Mouse (Mus musculus) liver, embryonic 14.5 days (tissue): ENCODE measurements around the gene Zfp689. TPM values are rescaled to one million over a fixed set of nuclear protein-coding genes. Genes with fewer than 3 reads are reported as not detected.
A peak's percentile ranks its signal among the peaks of the same experiment; 100 is the strongest.

Experiments
- ATAC-seq: fragments of 200-750 bp; cut with Nextera tagmentation; 2 replicates; pipeline ENCODE4 v1.8.0; 2017; ENCODE audit warnings: moderate number of reproducible peaks, mild to moderate bottlenecking, moderate library complexity; ENCODE audit not compliant: insufficient read depth
- DNase-seq, 3 experiments: peaks; one replicate each; pipeline ENCODE4 v3.0.0-alpha.2; 2012 to 2013; ENCODE audit warnings: low read depth in 3 of 3, low spot score in 3 of 3
- H3K27ac ChIP-seq: fragments of 300-500 bp; sonication (generic); 2 replicates; pipeline ENCODE4 v1.5.1; 2014; ENCODE audit warnings: moderate library complexity, mild to moderate bottlenecking, control low read depth, inconsistent platforms
- H3K27me3 ChIP-seq: fragments of 300-500 bp; sonication (generic); 2 replicates; pipeline ENCODE4 v1.6.1; 2014; ENCODE audit warnings: mild to moderate bottlenecking, low read length, moderate library complexity; ENCODE audit not compliant: control insufficient read depth, insufficient read depth
- H3K36me3 ChIP-seq: fragments of 300-500 bp; sonication (generic); replicated peaks from 2 replicates; pipeline ENCODE4 v1.6.1; 2014; ENCODE audit warnings: low read depth; ENCODE audit not compliant: control insufficient read depth, insufficient read depth
- H3K4me1 ChIP-seq, 2 experiments: fragments of 200-500 bp in 1 of 2; fragments of 300-500 bp in 1 of 2; sonication (generic) in 1 of 2; replicated peaks; 2 replicates each; pipeline ENCODE4 v1.6.1; 2012 to 2014; ENCODE audit warnings: antibody characterized with exemption in 1 of 2, inconsistent platforms in 1 of 2, low read length in 1 of 2; ENCODE audit not compliant: control insufficient read depth in 2 of 2, insufficient read depth in 2 of 2
- H3K4me2 ChIP-seq: fragments of 300-500 bp; sonication (generic); 2 replicates; pipeline ENCODE4 v1.6.1; 2014; ENCODE audit warnings: low read depth, mild to moderate bottlenecking, control low read depth, moderate library complexity
- H3K4me3 ChIP-seq, 2 experiments: fragments of 200-500 bp in 1 of 2; fragments of 300-500 bp in 1 of 2; sonication (generic) in 1 of 2; 2 replicates each; pipeline ENCODE4 v1.5.1; 2012 to 2014; ENCODE audit warnings: low read depth in 2 of 2, low read length in 2 of 2, mild to moderate bottlenecking in 2 of 2, control low read depth in 1 of 2, inconsistent platforms in 1 of 2, moderate library complexity in 1 of 2; ENCODE audit not compliant: insufficient read depth in 1 of 2
- H3K9ac ChIP-seq: fragments of 300-500 bp; sonication (generic); replicated peaks from 2 replicates; pipeline ENCODE4 v1.6.1; 2014; ENCODE audit warnings: mild to moderate bottlenecking, control low read depth, moderate library complexity
- H3K9me3 ChIP-seq: fragments of 300-500 bp; sonication (generic); 2 replicates; pipeline ENCODE4 v1.6.1; 2016; ENCODE audit warnings: low read length, mixed read lengths; ENCODE audit not compliant: control insufficient read depth
- CTCF ChIP-seq: IDR thresholded peaks from 2 replicates; pipeline ENCODE4 v1.5.1; 2016; ENCODE audit warnings: antibody characterized with exemption, low read depth, control low read depth
- EP300 ChIP-seq: IDR thresholded peaks from 2 replicates; pipeline ENCODE4 v1.6.1; 2016; ENCODE audit warnings: antibody characterized with exemption, low read depth
- WGBS: fragments of 180-500 bp; shearing (Covaris S2); extraction: QIAGEN DNeasy Blood & Tissue Kit; methylation state at CpG from one replicate; pipeline ENCODE4 v1.1.7; 2014; ENCODE audit not compliant: insufficient replicate concordance; 5-methylcytosine and 5-hydroxymethylcytosine counted together
- microRNA-seq: library from miRNA; unstranded; fragments of <30 nt; microRNA quantifications from one replicate; pipeline ENCODE4, GENCODE M21; 2016
- polyA plus RNA-seq, 2 experiments: library from polyadenylated mRNA; depleted of rRNA in 1 of 2; stranded (reverse) in 1 of 2; unstranded in 1 of 2; fragments of >200 nt; fragmentation: Nextera tagmentation in 1 of 2; extraction: Ambion mirVana in 1 of 2; gene quantifications; 2 replicates each; pipeline versions ENCODE4 v1.2.1 to v1.2.3; 2012 to 2014

Zfp689 gene
- polyA plus RNA-seq, 2 experiments = 1.3 to 1.8 TPM

DNA sequence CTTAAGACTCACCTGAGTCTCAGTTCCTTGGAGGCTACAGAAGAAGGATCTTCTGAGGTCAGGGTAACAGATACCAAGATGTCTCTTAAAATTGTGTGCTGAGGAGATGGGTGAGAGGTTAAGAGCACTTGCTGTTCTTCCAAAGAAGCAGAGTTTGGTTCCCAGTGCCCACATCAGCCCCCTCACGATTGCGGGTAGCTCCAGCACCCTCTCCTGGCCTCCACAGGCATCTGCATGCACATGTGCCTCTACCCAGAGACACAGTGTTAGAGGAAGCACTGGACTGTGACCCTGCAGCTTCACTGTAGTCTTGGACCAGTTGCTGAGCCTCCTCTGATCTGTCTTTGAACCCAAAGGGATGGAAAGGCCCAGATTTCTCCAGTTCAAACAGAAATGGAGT lies 46.0 kb downstream of the Zfp689 start:
- ATAC-seq = no peak
- Histone ChIP-seq H3K4me2 (no peak overlapping the region), H3K36me3 (no peaks in the 10 kb centered on the region), H3K27me3 (no peaks in the 10 kb centered on the region), H3K4me3 (no peak overlapping the region), H3K9ac (no peak overlapping the region), H3K9me3 (no peaks in the 10 kb centered on the region), H3K27ac (no peak overlapping the region), H3K4me1 (peaks cover 3% of the 10 kb centered on the region in 2 experiments; a peak in 2 of 4 replicates)
- WGBS = 14% methylated on average over 2 of the region's 2 CpGs
- DNase-seq = no peak
- TF ChIP-seq EP300 (no peak), CTCF (peak; percentile 64)

DNA sequence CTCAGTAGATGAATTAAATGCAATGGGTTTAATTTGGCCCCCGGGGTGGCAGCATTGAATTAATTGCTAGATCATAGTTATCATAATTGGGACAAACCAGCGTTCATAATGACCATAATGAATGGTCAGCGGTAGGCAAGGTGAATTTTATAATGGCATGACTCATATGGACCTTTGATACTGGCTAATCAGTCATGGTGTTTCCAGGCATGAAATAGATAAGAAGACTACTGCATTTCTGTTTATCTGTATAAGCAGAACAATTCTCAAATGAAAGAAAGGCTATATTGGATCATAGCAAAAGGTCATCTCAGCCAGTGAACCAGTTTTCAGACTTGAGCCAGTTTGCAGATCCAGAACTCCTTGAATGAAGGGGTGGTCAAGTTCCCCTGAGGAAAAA lies 48.6 kb downstream of the Zfp689 start:
- Histone ChIP-seq H3K4me2 (no peak overlapping the region), H3K4me1 (peaks cover 3% of the 10 kb centered on the region in 2 experiments; a peak in 2 of 4 replicates), H3K27me3 (no peaks in the 10 kb centered on the region), H3K9ac (no peak overlapping the region), H3K36me3 (no peaks in the 10 kb centered on the region), H3K9me3 (no peaks in the 10 kb centered on the region), H3K27ac (no peak overlapping the region), H3K4me3 (no peak overlapping the region)
- no peak for ATAC-seq
- WGBS = 40% methylated on average over 3 of the region's 3 CpGs
- DNase-seq = no peak
- 0 out of 2 replicates have a peak, but pooled peaks have one; percentile 23 for TF ChIP-seq EP300
- TF ChIP-seq CTCF = no peak

DNA sequence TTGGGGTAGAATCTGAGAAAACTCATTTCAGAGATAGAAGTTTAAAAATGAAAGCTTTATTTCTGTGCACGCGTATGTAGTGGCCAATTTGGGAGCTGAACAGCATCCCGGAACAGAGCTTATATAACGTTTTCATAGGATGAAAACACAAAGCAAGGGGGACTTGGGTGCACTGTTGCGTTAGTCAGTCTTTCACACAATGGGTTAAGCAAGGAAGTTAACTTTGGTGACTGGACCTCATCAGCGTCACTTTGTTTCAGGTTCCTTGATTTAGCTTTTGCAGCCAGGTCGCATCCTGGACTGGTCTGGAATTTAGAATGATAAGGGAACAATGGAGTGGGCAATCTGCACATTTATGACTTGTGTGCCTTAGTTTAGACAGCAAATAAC lies 55.0 kb downstream of the Zfp689 start:
- H3K36me3 ChIP-seq = no peaks in the 10 kb centered on the region
- peak overlapping the region; percentile 90 for H3K4me2 ChIP-seq
- peak overlapping the region; percentile 46 for H3K9ac ChIP-seq
- no peaks in the 10 kb centered on the region for H3K9me3 ChIP-seq
- H3K4me1 ChIP-seq = peaks cover 5 to 12% of the 10 kb centered on the region in 2 experiments
- ATAC-seq = no peak
- H3K4me3 ChIP-seq = peak overlapping the region; percentile 71 to 77
- 13% methylated on average over 7 of the region's 7 CpGs for WGBS
- H3K27me3 ChIP-seq = no peaks in the 10 kb centered on the region
- no peak for DNase-seq
- TF ChIP-seq CTCF = no peak
- no peak for TF ChIP-seq EP300
- no peak overlapping the region for H3K27ac ChIP-seq

DNA sequence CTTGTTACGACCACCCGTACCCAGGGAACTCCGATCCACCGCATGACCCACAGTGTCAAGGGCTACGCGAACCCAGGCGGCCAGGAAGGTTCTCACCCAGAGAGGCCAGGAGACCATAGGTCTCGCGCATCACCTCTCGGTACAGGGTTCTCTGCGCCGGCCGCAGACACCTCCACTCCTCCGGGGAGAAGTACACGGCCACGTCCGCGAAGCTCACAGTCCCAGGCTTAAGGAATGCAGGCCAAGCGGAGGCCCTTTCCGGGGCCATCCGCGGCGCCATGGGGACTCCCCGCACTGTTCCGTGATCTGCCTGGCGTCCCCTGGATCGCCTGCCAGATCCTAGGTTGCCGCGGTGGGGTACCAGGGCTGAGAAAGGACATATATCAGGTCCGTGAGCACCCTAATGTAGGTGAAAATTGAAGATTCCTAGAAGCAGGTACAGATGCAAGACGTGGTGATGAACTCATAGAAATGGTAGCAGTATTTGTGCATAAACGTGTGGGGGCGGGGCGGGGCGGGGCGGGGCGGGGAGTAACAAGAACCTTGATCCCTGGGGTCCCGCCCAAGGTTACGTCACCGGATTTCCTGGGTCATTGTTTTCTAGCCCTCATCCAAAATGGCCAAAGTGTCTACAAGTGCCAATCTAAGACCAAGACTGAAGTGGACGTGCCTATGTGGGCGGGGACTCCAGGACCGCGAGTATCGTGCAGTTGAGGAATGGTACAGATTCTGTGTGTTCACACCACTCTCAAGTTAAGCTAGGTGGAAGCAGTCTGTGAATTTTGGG lies 55.6 kb downstream of the Zfp689 start, which contains the start of gene E430018J23Rik:
Gene E430018J23Rik, minus strand, starts transcription at position 473 of the 787 bp plus-strand sequence.
- peak; percentile 91 for ATAC-seq
- no peak for TF ChIP-seq CTCF
- no peak for TF ChIP-seq EP300

DNA sequence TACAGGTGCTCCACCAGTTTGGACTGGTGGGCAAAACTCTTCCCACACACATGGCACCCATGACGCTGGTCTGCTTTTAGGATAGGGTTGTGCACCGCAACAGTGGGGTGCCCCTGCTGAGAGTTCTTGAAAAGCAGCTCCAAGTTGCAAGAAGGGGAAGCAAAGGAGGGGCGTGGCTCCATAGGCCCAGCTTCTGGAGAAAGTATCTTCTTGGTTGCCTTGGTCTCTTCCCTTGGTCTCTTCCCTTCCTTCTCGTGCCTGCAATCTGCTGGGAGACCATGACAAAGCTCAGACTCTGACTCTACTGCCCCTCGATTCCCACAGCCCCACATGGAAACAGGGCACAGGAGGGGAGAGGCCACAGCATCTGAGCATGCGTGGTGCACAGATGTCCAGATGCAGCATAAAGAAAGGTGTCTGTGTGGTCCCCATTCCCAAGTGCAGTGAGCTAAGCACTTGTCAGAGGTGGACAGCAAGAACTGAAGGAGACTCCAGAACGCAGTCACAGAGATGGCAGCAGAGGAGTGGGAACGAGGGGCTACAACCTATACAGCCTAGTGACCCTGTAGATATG lies 56.6 kb downstream of the Zfp689 start:
- Histone ChIP-seq H3K4me2 (peak overlapping the region; percentile 90), H3K9me3 (no peaks in the 10 kb centered on the region), H3K36me3 (no peaks in the 10 kb centered on the region), H3K27ac (no peak overlapping the region), H3K27me3 (no peaks in the 10 kb centered on the region), H3K4me1 (peaks cover 5 to 12% of the 10 kb centered on the region in 2 experiments), H3K4me3 (peak overlapping the region; percentile 65 to 77; a peak in 2 of 4 replicates), H3K9ac (no peak overlapping the region)
- WGBS = 65% methylated on average over 8 of the region's 8 CpGs
- no peak for TF ChIP-seq CTCF
- no peak for TF ChIP-seq EP300
- no peak for DNase-seq
- no peak for ATAC-seq

More for the DNA sequence above, 55.6 kb downstream of the Zfp689 start, which contains the start of gene E430018J23Rik:
- Histone ChIP-seq H3K27ac (peak within 1 kb of the TSS; percentile 59), H3K9ac (peak within 1 kb of the TSS; percentile 82), H3K4me2 (peak within 1 kb of the TSS; percentile 90), H3K4me3 (peak within 1 kb of the TSS; percentile 71 to 77), H3K9me3 (no peaks in the 10 kb centered on the region), H3K27me3 (no peaks in the 10 kb centered on the region), H3K36me3 (no peaks in the 10 kb centered on the region), H3K4me1 (peaks cover 5 to 12% of the 10 kb centered on the region in 2 experiments)
- under 1% methylated on average over 43 of the region's 45 CpGs for WGBS
- peak; percentile 94 to 96 (median 95) for DNase-seq

Small RNA genes lying within 50 kb of the gene (microRNA-seq; reads per million reads assigned to microRNA genes)
- gene Gm47278 (not detected), gene Mir7060 (not detected)

Other genes with a start within 250 kb of the Zfp689 start
- gene Tbc1d10b, start 240.7 kb downstream of the Zfp689 start, polyA plus RNA-seq (2012; rRNA removed) = 12.8 and 15.5 TPM in 2 replicates
- gene Tbc1d10b, start 240.7 kb downstream of the Zfp689 start, polyA plus RNA-seq (2014; fragmentation: Nextera tagmentation; extraction: Ambion mirVana) = 10.9 and 13.2 TPM in 2 replicates
- gene Mylpf, start 240.3 kb downstream of the Zfp689 start, polyA plus RNA-seq (2012; rRNA removed) = 10.6 and 15.6 TPM in 2 replicates
- 31.0 and 31.1 TPM in 2 replicates for gene Mylpf, start 240.3 kb downstream of the Zfp689 start, polyA plus RNA-seq (2014; fragmentation: Nextera tagmentation; extraction: Ambion mirVana)
- gene Zfp553, start 216.1 kb downstream of the Zfp689 start, polyA plus RNA-seq (2012; rRNA removed) = 3.3 and 3.4 TPM in 2 replicates
- gene Zfp553, start 216.1 kb downstream of the Zfp689 start, polyA plus RNA-seq (2014; fragmentation: Nextera tagmentation; extraction: Ambion mirVana) = 2.4 and 2.8 TPM in 2 replicates
- gene Sept1, start 216.0 kb downstream of the Zfp689 start, polyA plus RNA-seq (2012; rRNA removed) = 10.3 and 16.1 TPM in 2 replicates
- gene Sept1, start 216.0 kb downstream of the Zfp689 start, polyA plus RNA-seq (2014; fragmentation: Nextera tagmentation; extraction: Ambion mirVana) = 7.0 TPM in 2 replicates
- gene Zfp771, start 204.9 kb downstream of the Zfp689 start, polyA plus RNA-seq (2012; rRNA removed) = 19.6 and 21.6 TPM in 2 replicates
- gene Zfp771, start 204.9 kb downstream of the Zfp689 start, polyA plus RNA-seq (2014; fragmentation: Nextera tagmentation; extraction: Ambion mirVana) = 11.0 TPM in 2 replicates
- gene Dctpp1, start 188.4 kb downstream of the Zfp689 start, polyA plus RNA-seq (2012; rRNA removed) = 62.2 and 82.9 TPM in 2 replicates
- gene Dctpp1, start 188.4 kb downstream of the Zfp689 start, polyA plus RNA-seq (2014; fragmentation: Nextera tagmentation; extraction: Ambion mirVana) = 104 and 117 TPM in 2 replicates
- 35.0 and 44.9 TPM in 2 replicates for gene Sephs2, start 175.1 kb downstream of the Zfp689 start, polyA plus RNA-seq (2012; rRNA removed)
- gene Sephs2, start 175.1 kb downstream of the Zfp689 start, polyA plus RNA-seq (2014; fragmentation: Nextera tagmentation; extraction: Ambion mirVana) = 143 and 155 TPM in 2 replicates
- 6.4 and 6.7 TPM in 2 replicates for gene Itgal, start 152.9 kb downstream of the Zfp689 start, polyA plus RNA-seq (2012; rRNA removed)
- gene Itgal, start 152.9 kb downstream of the Zfp689 start, polyA plus RNA-seq (2014; fragmentation: Nextera tagmentation; extraction: Ambion mirVana) = 4.0 and 4.8 TPM in 2 replicates
- gene Zfp768, start 103.6 kb downstream of the Zfp689 start, polyA plus RNA-seq (2012; rRNA removed) = 4.4 and 5.0 TPM in 2 replicates
- gene Zfp768, start 103.6 kb downstream of the Zfp689 start, polyA plus RNA-seq (2014; fragmentation: Nextera tagmentation; extraction: Ambion mirVana) = 0.52 and 0.75 TPM in 2 replicates
- 1.2 and 1.9 TPM in 2 replicates for gene Zfp747, start 73.1 kb downstream of the Zfp689 start, polyA plus RNA-seq (2012; rRNA removed)
- gene Zfp747, start 73.1 kb downstream of the Zfp689 start, polyA plus RNA-seq (2014; fragmentation: Nextera tagmentation; extraction: Ambion mirVana) = 1.2 and 1.8 TPM in 2 replicates
- 0.69 and 0.71 TPM in 2 replicates for gene 9130019O22Rik, start 62.0 kb downstream of the Zfp689 start, polyA plus RNA-seq (2012; rRNA removed)
- 1.0 and 1.2 TPM in 2 replicates for gene 9130019O22Rik, start 62.0 kb downstream of the Zfp689 start, polyA plus RNA-seq (2014; fragmentation: Nextera tagmentation; extraction: Ambion mirVana)
- 1.2 and 1.3 TPM in 2 replicates for gene E430018J23Rik, start 55.5 kb downstream of the Zfp689 start, polyA plus RNA-seq (2012; rRNA removed)
- gene E430018J23Rik, start 55.5 kb downstream of the Zfp689 start, polyA plus RNA-seq (2014; fragmentation: Nextera tagmentation; extraction: Ambion mirVana) = 1.0 and 1.3 TPM in 2 replicates
- 0.94 and 1.3 TPM in 2 replicates for gene Zfp764, start 42.3 kb downstream of the Zfp689 start, polyA plus RNA-seq (2012; rRNA removed)
- gene Zfp764, start 42.3 kb downstream of the Zfp689 start, polyA plus RNA-seq (2014; fragmentation: Nextera tagmentation; extraction: Ambion mirVana) = 1.1 and 1.5 TPM in 2 replicates
- gene Zfp688, start 27.1 kb downstream of the Zfp689 start, polyA plus RNA-seq (2012; rRNA removed) = 5.6 and 6.5 TPM in 2 replicates
- gene Zfp688, start 27.1 kb downstream of the Zfp689 start, polyA plus RNA-seq (2014; fragmentation: Nextera tagmentation; extraction: Ambion mirVana) = 8.8 and 8.9 TPM in 2 replicates
- 21.2 and 22.9 TPM in 2 replicates for gene Prr14, start 10.5 kb upstream of the Zfp689 start, polyA plus RNA-seq (2012; rRNA removed)
- gene Prr14, start 10.5 kb upstream of the Zfp689 start, polyA plus RNA-seq (2014; fragmentation: Nextera tagmentation; extraction: Ambion mirVana) = 20.3 and 23.2 TPM in 2 replicates
- gene Fbrs, start 30.0 kb upstream of the Zfp689 start, polyA plus RNA-seq (2012; rRNA removed) = 7.3 and 9.8 TPM in 2 replicates
- gene Fbrs, start 30.0 kb upstream of the Zfp689 start, polyA plus RNA-seq (2014; fragmentation: Nextera tagmentation; extraction: Ambion mirVana) = 4.2 and 4.7 TPM in 2 replicates
- gene Srcap, start 62.8 kb upstream of the Zfp689 start, polyA plus RNA-seq (2012; rRNA removed) = 3.7 TPM in 2 replicates
- gene Srcap, start 62.8 kb upstream of the Zfp689 start, polyA plus RNA-seq (2014; fragmentation: Nextera tagmentation; extraction: Ambion mirVana) = 10.3 and 14.7 TPM in 2 replicates
- gene Gm42715, start 70.4 kb upstream of the Zfp689 start, polyA plus RNA-seq (2012; rRNA removed) = 5.2 and 6.0 TPM in 2 replicates
- gene Gm42715, start 70.4 kb upstream of the Zfp689 start, polyA plus RNA-seq (2014; fragmentation: Nextera tagmentation; extraction: Ambion mirVana) = 4.7 and 5.2 TPM in 2 replicates
- gene Tmem265, start 112.2 kb upstream of the Zfp689 start, polyA plus RNA-seq (2012; rRNA removed) = 0.77 and 1.0 TPM in 2 replicates
- gene Tmem265, start 112.2 kb upstream of the Zfp689 start, polyA plus RNA-seq (2014; fragmentation: Nextera tagmentation; extraction: Ambion mirVana) = 1.4 and 1.7 TPM in 2 replicates
- gene Phkg2, start 124.2 kb upstream of the Zfp689 start, polyA plus RNA-seq (2012; rRNA removed) = 24.9 and 27.3 TPM in 2 replicates
- 18.5 and 21.7 TPM in 2 replicates for gene Phkg2, start 124.2 kb upstream of the Zfp689 start, polyA plus RNA-seq (2014; fragmentation: Nextera tagmentation; extraction: Ambion mirVana)
- 4.4 and 5.4 TPM in 2 replicates for gene Ccdc189, start 139.4 kb upstream of the Zfp689 start, polyA plus RNA-seq (2012; rRNA removed)
- gene Ccdc189, start 139.4 kb upstream of the Zfp689 start, polyA plus RNA-seq (2014; fragmentation: Nextera tagmentation; extraction: Ambion mirVana) = 6.8 and 7.5 TPM in 2 replicates
- 10.3 and 14.0 TPM in 2 replicates for gene Rnf40, start 139.6 kb upstream of the Zfp689 start, polyA plus RNA-seq (2012; rRNA removed)
- gene Rnf40, start 139.6 kb upstream of the Zfp689 start, polyA plus RNA-seq (2014; fragmentation: Nextera tagmentation; extraction: Ambion mirVana) = 13.7 and 16.1 TPM in 2 replicates
- gene Zfp629, start 166.6 kb upstream of the Zfp689 start, polyA plus RNA-seq (2012; rRNA removed) = 1.6 and 1.9 TPM in 2 replicates
- gene Zfp629, start 166.6 kb upstream of the Zfp689 start, polyA plus RNA-seq (2014; fragmentation: Nextera tagmentation; extraction: Ambion mirVana) = 1.4 and 2.2 TPM in 2 replicates